Mouse (Mus musculus): Measurements from ENCODE around the gene Zfp944. TPM values are rescaled to one million over a fixed set of nuclear protein-coding genes. Genes with fewer than 3 reads are reported as not detected.
"Not testable (repeated sequence)": the region's sequence is repeated elsewhere in the genome, so short reads cannot be mapped to it uniquely, and the experiment has no call there.

Gene Zfp944
- polyA plus RNA-seq (2012; rRNA removed) = 7.2 and 7.9 TPM in 2 replicates

DNA sequence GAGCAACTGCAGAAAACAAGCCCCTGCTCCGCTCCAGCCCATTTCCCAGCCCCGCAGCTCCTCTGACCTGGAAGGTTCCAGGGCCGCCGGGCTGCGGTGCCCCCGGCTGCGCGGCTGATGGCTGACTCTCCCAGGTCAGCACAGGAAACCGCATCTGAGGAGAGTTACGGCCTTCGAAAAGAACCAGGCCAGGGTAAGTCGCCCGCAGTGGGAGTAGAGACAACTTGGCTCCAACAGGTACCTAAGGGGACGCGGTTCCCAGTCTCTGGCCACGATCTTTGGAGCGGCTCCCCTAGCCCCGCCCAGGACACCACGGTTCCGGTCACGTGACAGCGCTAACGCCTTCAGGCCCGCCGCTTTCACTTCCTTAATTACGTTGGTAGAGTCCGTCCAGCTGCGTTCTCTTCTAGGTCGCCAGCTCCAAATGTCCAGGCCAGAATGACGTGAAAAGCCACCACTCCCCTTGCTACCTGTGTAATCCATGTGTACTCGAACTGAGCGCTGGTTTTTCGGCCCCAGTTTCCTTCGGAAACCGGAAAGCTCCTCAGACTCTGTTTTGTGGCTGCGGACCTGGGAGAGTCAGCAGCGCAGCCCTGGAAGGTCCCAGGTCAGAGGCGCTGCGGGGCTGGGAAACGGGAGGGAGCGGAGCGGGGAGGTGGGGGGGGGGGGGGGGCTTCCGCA, at the start of gene Zfp944, which contains the start of gene Zfp758:
Gene Zfp944 (minus strand): TSS at position 300 of the 681 bp plus-strand sequence.
Gene Zfp758 (plus strand): TSS at position 353 of the 681 bp plus-strand sequence.
- not testable (repeated sequence) for H3K4me1 ChIP-seq (ENCODE audit: control insufficient read depth, insufficient read depth, low read length); H3K27ac ChIP-seq (ENCODE audit: insufficient read depth, low read length)
- H3K4me3 ChIP-seq (ENCODE audit: insufficient read depth, low read length) = peak within 1 kb of the TSS; percentile 96

DNA sequence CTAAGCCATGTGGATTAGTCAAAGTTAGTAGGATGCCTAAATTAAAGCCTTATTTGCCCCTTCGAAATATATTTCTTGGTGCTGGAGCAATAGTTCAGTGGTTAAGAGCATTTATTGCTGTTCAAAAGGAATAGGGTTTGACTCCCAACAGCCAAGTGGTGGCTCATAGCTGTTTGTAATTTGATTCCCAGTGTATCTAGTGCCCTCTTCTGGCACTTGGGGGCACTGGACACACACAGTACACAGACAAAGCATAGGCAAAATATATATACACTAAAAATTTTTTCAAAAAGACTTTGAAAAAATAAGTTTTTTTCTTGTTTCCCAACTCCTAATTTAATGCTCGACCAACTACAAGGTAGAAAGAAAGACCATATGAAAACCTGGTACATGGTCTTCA, 49.6 kb upstream of the Zfp944 start:
- no peak overlapping the region for H3K4me3 ChIP-seq (ENCODE audit: insufficient read depth, low read length)
- no peak overlapping the region for H3K27ac ChIP-seq (ENCODE audit: insufficient read depth, low read length)
- TF ChIP-seq CTCF (IDR thresholded peaks at IDR 0.05; ENCODE audit: extremely low read depth, insufficient read depth, low read length) (peak; percentile 30; the same call in 1 of the 2 replicates), POLR2A (IDR thresholded peaks at IDR 0.05; ENCODE audit: extremely low read depth, insufficient read depth, low read length) (no peak)
- no peaks in the 10 kb centered on the region for H3K4me1 ChIP-seq (ENCODE audit: control insufficient read depth, insufficient read depth, low read length)

DNA sequence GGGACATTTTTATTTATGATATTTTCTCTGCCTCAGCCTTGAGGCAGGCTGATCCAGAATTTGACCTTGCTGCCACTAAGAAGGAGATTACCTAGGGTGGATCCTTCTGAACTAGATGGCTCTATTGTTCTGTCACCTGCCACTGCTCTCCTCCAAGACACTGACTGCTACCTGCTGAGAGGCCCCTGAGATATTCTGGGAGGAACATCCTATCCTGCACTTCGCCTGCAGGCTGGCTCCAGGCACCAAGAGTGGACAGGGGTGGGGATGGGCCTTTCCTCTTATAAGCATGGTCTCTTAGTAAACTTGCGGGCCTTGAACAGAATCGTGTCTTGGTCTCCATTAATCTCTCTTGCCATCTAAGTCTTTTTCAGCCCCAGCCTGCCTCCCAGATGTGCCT, 2.7 kb upstream of the Zfp944 start:
- Histone ChIP-seq H3K27ac (ENCODE audit: insufficient read depth, low read length) (no peak overlapping the region), H3K4me1 (ENCODE audit: control insufficient read depth, insufficient read depth, low read length) (peaks cover 1% of the 10 kb centered on the region; the same call in 1 of the 2 replicates), H3K4me3 (ENCODE audit: insufficient read depth, low read length) (no peak overlapping the region)
- TF ChIP-seq POLR2A (IDR thresholded peaks at IDR 0.05; ENCODE audit: extremely low read depth, insufficient read depth, low read length) = no peak
- no peak for TF ChIP-seq CTCF (IDR thresholded peaks at IDR 0.05; ENCODE audit: extremely low read depth, insufficient read depth, low read length)

DNA sequence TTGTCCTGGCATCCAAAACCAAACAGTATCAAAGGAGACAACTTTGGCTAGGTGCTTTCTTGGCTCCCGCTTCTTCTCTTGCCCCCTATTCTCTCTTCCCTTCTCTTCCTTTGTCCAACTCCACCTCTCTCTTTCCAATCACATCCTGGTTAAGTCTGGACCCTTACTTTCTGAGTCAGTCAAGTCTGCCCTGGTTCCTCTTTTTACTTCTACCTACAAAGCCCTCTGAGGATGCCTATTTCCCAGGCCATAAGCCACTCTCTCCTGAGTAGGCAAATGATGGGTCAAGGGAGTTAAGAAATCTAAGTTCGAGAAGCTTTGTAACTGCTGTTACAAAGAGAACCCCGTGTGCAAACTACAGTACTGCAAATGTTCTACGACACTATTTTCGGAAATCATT, 628 bp downstream of the Zfp944 start:
- TF ChIP-seq CTCF (IDR thresholded peaks at IDR 0.05; ENCODE audit: extremely low read depth, insufficient read depth, low read length) (no peak), POLR2A (IDR thresholded peaks at IDR 0.05; ENCODE audit: extremely low read depth, insufficient read depth, low read length) (no peak)
- Histone ChIP-seq H3K27ac (ENCODE audit: insufficient read depth, low read length) (no peak overlapping the region), H3K4me1 (ENCODE audit: control insufficient read depth, insufficient read depth, low read length) (peaks cover 1% of the 10 kb centered on the region; the same call in 1 of the 2 replicates), H3K4me3 (ENCODE audit: insufficient read depth, low read length) (peak overlapping the region; percentile 96; the same call in 1 of the 2 replicates)

DNA sequence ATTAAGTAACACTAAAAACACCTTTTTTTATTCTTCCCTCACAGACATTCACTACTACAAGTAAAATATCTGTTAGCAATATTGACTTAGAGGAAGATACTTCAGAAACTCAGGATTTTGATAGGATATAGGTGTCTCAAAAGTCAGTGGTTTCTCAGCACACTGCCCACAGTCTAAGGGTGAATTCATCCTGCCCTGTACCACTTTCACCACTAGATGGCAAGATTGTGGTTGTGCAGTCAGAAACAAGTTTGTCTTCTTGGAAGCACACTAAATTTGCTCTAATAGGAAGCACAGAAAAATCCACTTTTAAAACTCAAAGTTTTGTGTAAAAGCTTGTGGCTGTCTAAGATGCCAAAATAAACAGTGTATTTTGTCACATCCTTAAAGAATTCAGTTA, 8.4 kb downstream of the Zfp944 start:
- no peaks in the 10 kb centered on the region for H3K4me1 ChIP-seq (ENCODE audit: control insufficient read depth, insufficient read depth, low read length)
- TF ChIP-seq CTCF (IDR thresholded peaks at IDR 0.05; ENCODE audit: extremely low read depth, insufficient read depth, low read length) (peak; percentile 53; the same call in 1 of the 2 replicates), POLR2A (IDR thresholded peaks at IDR 0.05; ENCODE audit: extremely low read depth, insufficient read depth, low read length) (no peak)
- no peak overlapping the region for H3K27ac ChIP-seq (ENCODE audit: insufficient read depth, low read length)
- no peak overlapping the region for H3K4me3 ChIP-seq (ENCODE audit: insufficient read depth, low read length)

DNA sequence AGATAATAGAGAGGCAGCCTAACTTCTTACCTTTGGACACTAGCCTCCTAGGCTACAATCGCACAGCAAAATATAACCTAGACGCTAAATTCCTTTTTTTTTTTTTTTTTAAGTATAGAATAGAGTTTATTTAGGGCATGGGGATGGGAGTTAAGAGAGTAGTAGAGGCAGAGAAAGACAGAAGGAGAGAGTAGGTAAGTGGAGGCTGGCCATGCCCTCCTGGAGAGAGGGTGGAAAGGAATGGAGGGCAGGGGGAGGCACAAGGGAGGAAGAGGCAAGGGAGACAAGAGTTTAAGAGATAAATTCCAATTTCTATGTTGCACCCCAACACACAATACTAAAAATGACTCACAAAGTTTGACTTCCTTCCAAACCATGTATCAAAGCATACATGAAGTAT, 46.0 kb downstream of the Zfp944 start:
- H3K27ac ChIP-seq (ENCODE audit: insufficient read depth, low read length); H3K4me1 ChIP-seq (ENCODE audit: control insufficient read depth, insufficient read depth, low read length): not testable (repeated sequence)
- H3K4me3 ChIP-seq (ENCODE audit: insufficient read depth, low read length) = peak overlapping the region; percentile 74; the same call in 1 of the 2 replicates

DNA sequence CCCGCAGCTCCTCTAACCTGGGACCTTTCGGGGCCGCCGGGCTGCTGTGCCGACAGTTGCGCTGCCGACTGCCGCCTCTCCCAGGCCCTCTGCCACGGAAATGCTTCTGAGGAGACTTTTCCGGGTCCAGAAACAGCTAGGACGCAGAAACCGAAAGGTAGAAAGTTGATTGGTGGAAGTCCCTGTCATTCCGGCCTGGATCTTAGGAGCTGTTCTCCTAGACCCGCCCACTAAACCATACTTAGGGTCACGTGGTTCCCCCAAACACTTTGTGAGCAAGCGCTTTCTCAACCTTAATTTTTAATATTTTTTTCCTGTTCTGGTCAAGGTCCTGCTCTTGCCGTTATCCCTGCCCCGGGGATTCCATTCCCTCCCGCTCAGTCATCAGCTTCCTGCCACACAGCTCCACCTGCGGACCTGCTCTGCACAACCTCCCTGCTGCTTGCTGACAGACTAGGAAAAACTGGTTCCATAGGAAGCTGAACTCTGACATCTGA, 46.4 kb downstream of the Zfp944 start, which contains the start of gene CT030661.1:
Gene CT030661.1 (minus strand): TSS at position 108 of the 497 bp plus-strand sequence.
- not testable (repeated sequence) for H3K4me1 ChIP-seq (ENCODE audit: control insufficient read depth, insufficient read depth, low read length); H3K27ac ChIP-seq (ENCODE audit: insufficient read depth, low read length)
- H3K4me3 ChIP-seq (ENCODE audit: insufficient read depth, low read length) = peak within 1 kb of the TSS; percentile 74
- TF ChIP-seq POLR2A (IDR thresholded peaks at IDR 0.05; ENCODE audit: extremely low read depth, insufficient read depth, low read length) = peak; percentile 51; the same call in 1 of the 2 replicates

DNA sequence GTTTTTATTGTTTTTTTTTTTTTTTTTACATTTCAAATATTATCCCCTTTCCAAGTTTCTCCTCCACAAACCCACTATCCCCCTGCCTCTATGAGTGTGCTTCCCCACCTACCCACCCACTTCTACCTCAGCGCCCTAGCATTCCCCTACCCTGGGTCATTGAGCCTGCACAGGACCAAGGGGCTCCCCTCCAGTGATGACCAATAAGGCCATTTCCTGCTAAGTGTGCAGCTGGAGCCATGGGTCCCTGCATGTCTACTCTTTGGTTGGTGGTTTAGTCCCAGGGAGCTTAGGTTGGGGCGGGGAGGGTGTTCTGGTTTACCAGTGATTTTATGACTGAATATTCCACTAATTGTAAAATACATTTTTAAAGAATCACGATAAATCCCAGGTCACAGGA, 47.0 kb downstream of the Zfp944 start:
- not testable (repeated sequence) for H3K27ac ChIP-seq (ENCODE audit: insufficient read depth, low read length); H3K4me1 ChIP-seq (ENCODE audit: control insufficient read depth, insufficient read depth, low read length)
- H3K4me3 ChIP-seq (ENCODE audit: insufficient read depth, low read length) = peak overlapping the region; percentile 74

Other genes starting within 250 kb of the Zfp944 start
- 0.19 and 0.23 TPM in 2 replicates for gene Zfp947, start 195.2 kb downstream of the Zfp944 start, polyA plus RNA-seq (2012; rRNA removed)
- 2.0 and 2.3 TPM in 2 replicates for gene Zfp994, start 135.8 kb downstream of the Zfp944 start, polyA plus RNA-seq (2012; rRNA removed)
- 8.6 and 9.0 TPM in 2 replicates for gene CT030661.1, start 46.6 kb downstream of the Zfp944 start, polyA plus RNA-seq (2012; rRNA removed)
- 3.9 and 4.5 TPM in 2 replicates for gene Zfp758, start 53 bp upstream of the Zfp944 start, polyA plus RNA-seq (2012; rRNA removed)
- 9.3 and 10.2 TPM in 2 replicates for gene Zfp946, start 62.8 kb upstream of the Zfp944 start, polyA plus RNA-seq (2012; rRNA removed)
- 0.02 TPM in 1 of 2 replicates, not detected in the other for gene Vmn2r111, start 212.1 kb upstream of the Zfp944 start, polyA plus RNA-seq (2012; rRNA removed)
- gene Vmn2r112, start 239.6 kb upstream of the Zfp944 start, polyA plus RNA-seq (2012; rRNA removed) = not detected in 2 replicates